Mouse (Mus musculus) neural tube, embryonic 12.5 days (tissue): Measurements from ENCODE around the gene Sytl1. TPM values are rescaled to one million over a fixed set of nuclear protein-coding genes. Genes with fewer than 3 reads are reported as not detected.

ENCODE experiments used
- ATAC-seq: fragments of 200-750 bp; cut with Nextera tagmentation; 2 replicates; pipeline ENCODE4 v1.8.0; 2017; ENCODE audit warnings: low read depth, mild to moderate bottlenecking, moderate TSS enrichment, moderate library complexity; ENCODE audit not compliant: low FRiP score
- H3K27ac ChIP-seq: fragments of 300-500 bp; sonication (generic); 2 replicates; pipeline ENCODE4 v1.5.1; 2016
- H3K27me3 ChIP-seq: fragments of 300-500 bp; sonication (generic); replicated peaks from 2 replicates; pipeline ENCODE4 v1.6.1; 2016; ENCODE audit warnings: mild to moderate bottlenecking
- H3K36me3 ChIP-seq: fragments of 300-500 bp; sonication (generic); 2 replicates; pipeline ENCODE4 v1.6.1; 2016; ENCODE audit warnings: mild to moderate bottlenecking
- H3K4me1 ChIP-seq: fragments of 300-500 bp; sonication (generic); 2 replicates; pipeline ENCODE4 v1.6.1; 2016
- H3K4me2 ChIP-seq: fragments of 300-500 bp; sonication (generic); replicated peaks from 2 replicates; pipeline ENCODE4 v1.6.1; 2016; ENCODE audit warnings: mild to moderate bottlenecking
- H3K4me3 ChIP-seq: fragments of 300-500 bp; sonication (generic); 2 replicates; pipeline ENCODE4 v1.5.1; 2016
- H3K9ac ChIP-seq: fragments of 300-500 bp; sonication (generic); 2 replicates; pipeline ENCODE4 v1.6.1; 2016; ENCODE audit warnings: mild to moderate bottlenecking
- H3K9me3 ChIP-seq: fragments of 300-500 bp; sonication (generic); 2 replicates; pipeline ENCODE4 v1.6.1; 2016; ENCODE audit warnings: mild to moderate bottlenecking
- WGBS: fragments of 180-500 bp; shearing (Covaris S2); methylation state at CpG from one replicate; pipeline ENCODE4 v1.1.7; 2016; 5-methylcytosine and 5-hydroxymethylcytosine counted together
- polyA plus RNA-seq: library from polyadenylated mRNA; unstranded; fragments of >200 nt; fragmentation: Nextera tagmentation; extraction: Ambion mirVana; gene quantifications from 2 replicates; pipeline ENCODE4 v1.2.1, GENCODE M21; 2016

Sytl1 gene
- 0.66 and 0.73 TPM in 2 replicates for polyA plus RNA-seq

GRCm38 (mm10) chr4:133262882-133263281 is at the start of gene Sytl1:
Gene Sytl1 (minus strand): TSS chr4:133263113.
- peaks cover 12% of the 10 kb centered on the region; the same call in 1 of the 2 replicates for H3K9me3 ChIP-seq
- H3K4me3 ChIP-seq: no peak within 1 kb of the TSS
- peaks cover 44% of the 10 kb centered on the region for H3K36me3 ChIP-seq
- no peak for ATAC-seq
- no peaks in the 10 kb centered on the region for H3K4me1 ChIP-seq
- no peak within 1 kb of the TSS for H3K27ac ChIP-seq
- H3K4me2 ChIP-seq: no peak within 1 kb of the TSS
- 44% methylated on average over 7 of the region's 7 CpGs for WGBS
- no peak within 1 kb of the TSS for H3K9ac ChIP-seq
- H3K27me3 ChIP-seq: peaks cover 1% of the 10 kb centered on the region; the same call in 1 of the 2 replicates

- no peak for ATAC-seq
- Histone ChIP-seq H3K4me3 (no peak overlapping the region), H3K27ac (no peak overlapping the region), H3K27me3 (no peaks in the 10 kb centered on the region), H3K9me3 (no peaks in the 10 kb centered on the region), H3K4me1 (no peaks in the 10 kb centered on the region), H3K4me2 (no peak overlapping the region), H3K36me3 (peaks cover 17% of the 10 kb centered on the region), H3K9ac (no peak overlapping the region)
- WGBS: 0% methylated on average over 3 of the region's 3 CpGs
Observed at GRCm38 (mm10) chr4:133309948-133310347, 47.0 kb upstream of the Sytl1 start.

- no peak overlapping the region for H3K4me2 ChIP-seq
- H3K4me1 ChIP-seq: no peaks in the 10 kb centered on the region
- H3K9me3 ChIP-seq: no peaks in the 10 kb centered on the region
- WGBS: 46% methylated on average over 3 of the region's 3 CpGs
- no peak overlapping the region for H3K4me3 ChIP-seq
- H3K27ac ChIP-seq: no peak overlapping the region
- no peak for ATAC-seq
- H3K9ac ChIP-seq: no peak overlapping the region
- no peaks in the 10 kb centered on the region for H3K27me3 ChIP-seq
- H3K36me3 ChIP-seq: peaks cover 28% of the 10 kb centered on the region
Observed at GRCm38 (mm10) chr4:133307331-133307730, 44.4 kb upstream of the Sytl1 start.

- no peak overlapping the region for H3K27ac ChIP-seq
- no peak for ATAC-seq
- H3K4me3 ChIP-seq: no peak overlapping the region
- WGBS: 93% methylated on average over 7 of the region's 7 CpGs
- no peaks in the 10 kb centered on the region for H3K9me3 ChIP-seq
- H3K4me1 ChIP-seq: no peaks in the 10 kb centered on the region
- H3K36me3 ChIP-seq: peaks cover 33% of the 10 kb centered on the region
- H3K27me3 ChIP-seq: no peaks in the 10 kb centered on the region
- no peak overlapping the region for H3K9ac ChIP-seq
- H3K4me2 ChIP-seq: no peak overlapping the region
Observed at GRCm38 (mm10) chr4:133305825-133306224, 42.9 kb upstream of the Sytl1 start.

DNA sequence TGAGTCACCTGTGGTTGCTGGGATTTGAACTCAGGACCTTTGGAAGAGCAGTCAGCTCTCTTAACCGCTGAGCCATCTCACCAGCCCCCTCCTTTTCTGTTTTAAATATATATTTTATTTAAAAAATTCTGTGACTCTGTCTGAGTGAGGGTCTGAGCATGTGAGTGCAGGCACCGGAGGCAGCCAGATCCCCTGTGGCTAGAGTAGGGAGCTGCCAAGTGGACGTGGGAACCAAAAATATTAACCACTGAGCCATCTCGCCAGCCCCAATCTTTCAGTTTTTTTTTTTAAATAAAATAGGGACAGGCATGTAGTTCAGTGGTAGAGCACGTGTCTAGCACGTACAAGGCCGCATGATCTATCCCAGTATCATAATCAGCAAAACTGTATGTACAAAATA is 41.9 kb upstream of the Sytl1 start:
- Histone ChIP-seq H3K27ac (no peak overlapping the region), H3K27me3 (no peaks in the 10 kb centered on the region), H3K9me3 (no peaks in the 10 kb centered on the region), H3K4me1 (peaks cover 3% of the 10 kb centered on the region; the same call in 1 of the 2 replicates), H3K4me3 (no peak overlapping the region), H3K36me3 (peaks cover 44% of the 10 kb centered on the region), H3K9ac (no peak overlapping the region), H3K4me2 (no peak overlapping the region)
- ATAC-seq: no peak
- 94% methylated on average over 7 of the region's 7 CpGs for WGBS

DNA sequence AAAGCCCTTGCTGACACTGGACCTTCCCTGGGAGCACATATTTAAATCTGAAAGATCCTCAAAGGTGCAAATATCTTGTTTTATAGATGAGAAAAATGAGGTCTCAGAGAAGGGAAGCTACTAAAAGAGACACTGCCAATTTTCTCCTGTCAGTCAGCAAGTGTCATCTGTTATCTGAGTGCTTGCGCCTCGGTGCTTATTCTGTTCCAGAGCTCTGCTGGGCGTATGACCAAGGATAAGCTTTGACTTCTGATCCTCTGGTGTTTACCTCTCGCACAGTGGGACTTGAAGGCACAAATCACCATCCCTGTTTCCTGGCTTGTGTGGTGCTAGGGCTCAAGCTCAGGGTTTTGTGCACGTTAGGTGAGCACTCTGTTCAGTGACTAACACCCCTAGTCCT is 39.8 kb upstream of the Sytl1 start:
- Histone ChIP-seq H3K36me3 (peaks cover 46% of the 10 kb centered on the region), H3K4me3 (no peak overlapping the region), H3K27me3 (no peaks in the 10 kb centered on the region), H3K9me3 (no peaks in the 10 kb centered on the region), H3K27ac (no peak overlapping the region), H3K4me1 (peaks cover 24% of the 10 kb centered on the region), H3K4me2 (no peak overlapping the region), H3K9ac (no peak overlapping the region)
- ATAC-seq: no peak
- 90% methylated on average over 5 of the region's 5 CpGs for WGBS

GRCm38 (mm10) chr4:133301802-133302201 is 38.9 kb upstream of the Sytl1 start:
- Histone ChIP-seq H3K4me1 (peaks cover 24% of the 10 kb centered on the region), H3K9ac (no peak overlapping the region), H3K27me3 (no peaks in the 10 kb centered on the region), H3K9me3 (no peaks in the 10 kb centered on the region), H3K4me3 (no peak overlapping the region), H3K27ac (no peak overlapping the region), H3K36me3 (peaks cover 47% of the 10 kb centered on the region), H3K4me2 (no peak overlapping the region)
- no peak; the same call in 1 of the 2 replicates for ATAC-seq
- WGBS: 22% methylated on average over 4 of the region's 4 CpGs

DNA sequence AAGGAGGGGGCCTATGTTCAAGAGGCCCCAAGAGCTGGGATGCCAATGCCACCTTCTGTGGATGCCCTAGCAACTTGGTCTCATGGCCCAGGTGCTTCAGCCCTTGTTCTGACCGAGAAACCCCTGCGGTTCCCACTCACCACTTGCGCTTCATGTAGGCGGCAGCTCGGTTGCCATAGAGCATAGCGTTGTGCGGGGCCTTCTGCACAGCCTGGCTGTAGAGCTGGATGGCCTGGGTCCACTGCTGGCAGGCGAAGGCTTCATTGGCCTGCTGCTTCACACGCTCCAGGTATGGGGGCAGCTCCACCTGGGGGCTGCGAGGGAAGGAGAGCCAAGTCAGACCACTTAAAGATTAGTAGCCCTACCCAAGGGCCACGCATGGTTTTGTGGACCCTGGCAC is 37.5 kb upstream of the Sytl1 start:
- Histone ChIP-seq H3K4me1 (peaks cover 24% of the 10 kb centered on the region), H3K27ac (no peak overlapping the region), H3K4me3 (no peak overlapping the region), H3K9me3 (no peaks in the 10 kb centered on the region), H3K4me2 (no peak overlapping the region), H3K27me3 (no peaks in the 10 kb centered on the region), H3K36me3 (peaks cover 59% of the 10 kb centered on the region), H3K9ac (no peak overlapping the region)
- WGBS: 91% methylated on average over 11 of the region's 11 CpGs
- no peak for ATAC-seq

- Histone ChIP-seq H3K4me2 (no peak overlapping the region), H3K9ac (no peak overlapping the region), H3K9me3 (no peaks in the 10 kb centered on the region), H3K36me3 (peaks cover 64% of the 10 kb centered on the region), H3K4me3 (no peak overlapping the region), H3K27ac (no peak overlapping the region), H3K27me3 (no peaks in the 10 kb centered on the region), H3K4me1 (peaks cover 24% of the 10 kb centered on the region)
- ATAC-seq: no peak
- 59% methylated on average over 5 of the region's 5 CpGs for WGBS
Observed at GRCm38 (mm10) chr4:133299701-133300100, 36.8 kb upstream of the Sytl1 start.

DNA sequence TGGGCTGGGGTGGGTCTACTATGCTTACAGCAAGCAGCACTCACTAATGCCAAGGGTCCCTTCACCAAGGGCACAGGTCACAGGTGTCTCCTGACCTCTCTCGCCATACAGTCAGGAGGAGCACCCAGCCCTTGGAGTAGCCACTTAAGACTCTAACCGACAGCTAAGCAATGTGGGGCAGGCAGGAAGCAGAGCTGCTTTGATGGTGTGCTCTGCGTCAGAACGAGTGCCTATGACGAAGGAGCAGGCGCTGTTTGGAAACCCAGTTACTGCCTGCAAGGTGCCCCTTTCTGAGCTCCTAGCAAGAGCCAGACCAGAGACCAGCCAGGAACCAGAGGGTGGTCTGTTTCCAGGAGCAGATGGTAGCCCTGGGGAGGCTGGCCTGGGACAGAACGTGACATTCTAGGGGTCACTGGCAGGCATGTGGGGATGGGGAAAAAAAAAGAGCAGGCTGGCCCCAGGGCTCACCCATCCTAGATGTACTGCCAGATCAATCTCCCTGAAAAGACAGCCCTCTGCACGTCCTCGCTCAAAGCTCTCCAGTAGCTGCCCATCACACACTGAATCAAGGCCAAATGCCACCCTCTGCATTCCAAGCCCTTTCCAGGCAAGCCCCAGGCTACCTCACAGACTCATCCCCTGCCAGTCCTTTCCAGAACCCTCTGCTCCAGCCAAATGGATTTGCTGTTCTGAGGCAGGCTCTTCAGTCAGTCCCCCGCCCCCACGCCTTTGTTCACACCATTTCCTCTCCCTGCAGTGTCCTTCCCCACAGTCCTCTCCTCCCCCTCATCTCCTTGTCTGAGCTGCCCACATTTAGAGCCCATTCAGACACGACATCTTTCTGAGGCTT is 35.8 kb upstream of the Sytl1 start:
- H3K4me1 ChIP-seq: peaks cover 29% of the 10 kb centered on the region
- H3K27me3 ChIP-seq: no peaks in the 10 kb centered on the region
- ATAC-seq: no peak
- H3K4me2 ChIP-seq: no peak overlapping the region
- no peak overlapping the region for H3K9ac ChIP-seq
- H3K4me3 ChIP-seq: no peak overlapping the region
- peak overlapping the region; percentile 57 for H3K27ac ChIP-seq
- no peaks in the 10 kb centered on the region for H3K9me3 ChIP-seq
- peaks cover 65% of the 10 kb centered on the region for H3K36me3 ChIP-seq
- 30% methylated on average over 12 of the region's 12 CpGs for WGBS

DNA sequence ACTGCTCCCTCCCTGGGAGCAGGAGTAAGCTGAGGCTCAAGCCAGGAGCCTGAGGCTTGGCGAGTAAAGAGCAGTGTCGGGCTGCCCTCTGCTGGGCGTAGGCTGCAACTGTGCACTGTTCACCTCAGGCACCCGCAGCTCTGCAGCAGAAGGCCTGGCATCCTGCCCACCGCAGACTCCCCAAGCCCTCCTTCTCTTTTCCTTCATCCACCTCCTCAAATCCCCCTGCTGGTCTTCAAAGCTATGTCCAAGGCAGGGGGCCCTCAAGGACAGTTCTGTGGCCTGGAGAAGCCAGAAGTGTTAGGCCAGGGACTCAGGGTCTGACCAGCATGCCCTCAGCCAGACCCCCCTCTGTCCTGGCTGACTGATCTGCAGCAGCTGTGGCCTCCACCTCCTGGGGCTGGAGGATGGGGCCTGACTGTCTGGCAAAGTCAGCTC is 34.9 kb upstream of the Sytl1 start:
- Histone ChIP-seq H3K27ac (peak overlapping the region; percentile 57; the same call in 1 of the 2 replicates), H3K36me3 (peaks cover 57% of the 10 kb centered on the region), H3K4me3 (no peak overlapping the region), H3K9me3 (no peaks in the 10 kb centered on the region), H3K27me3 (no peaks in the 10 kb centered on the region), H3K9ac (0 out of 2 replicates have a peak overlapping the region, but pooled peaks have one; percentile 1), H3K4me2 (peak overlapping the region; percentile 10; the same call in 1 of the 2 replicates), H3K4me1 (peaks cover 38% of the 10 kb centered on the region)
- ATAC-seq: peak; percentile 67
- 0% methylated on average over 5 of the region's 5 CpGs for WGBS

- no peaks in the 10 kb centered on the region for H3K27me3 ChIP-seq
- H3K4me1 ChIP-seq: peaks cover 43% of the 10 kb centered on the region
- no peaks in the 10 kb centered on the region for H3K9me3 ChIP-seq
- H3K27ac ChIP-seq: no peak overlapping the region
- no peak overlapping the region for H3K4me3 ChIP-seq
- H3K36me3 ChIP-seq: peaks cover 56% of the 10 kb centered on the region
- no peak for ATAC-seq
- WGBS: 69% methylated on average over 10 of the region's 10 CpGs
- no peak overlapping the region for H3K4me2 ChIP-seq
- H3K9ac ChIP-seq: no peak overlapping the region
Observed at GRCm38 (mm10) chr4:133297360-133297759, 34.4 kb upstream of the Sytl1 start.
